In genomic region chr2:132252542-132253528, GRCm38 (mm10) we compare ENCODE assay signal across 8 mouse cellular contexts. TPM values are rescaled to one million over a fixed set of nuclear protein-coding genes. Genes with fewer than 3 reads are reported as not detected.
DNase-seq lines count a peak whose midpoint lies in the region; ATAC-seq lines count a peak whose summit lies in the region.

TSS of gene Pcna (minus strand) at chr2:132253314.

- no peaks in the 10 kb centered on the region for H3K27me3 ChIP-seq in heart, embryonic 10.5 days (ENCODE audit: insufficient read depth, poor library complexity, severe bottlenecking)
- H3K27me3 ChIP-seq in kidney, embryonic 15.5 days, result no peaks in the 10 kb centered on the region

- H3K9me3 ChIP-seq in heart, embryonic 10.5 days, result no peaks in the 10 kb centered on the region
- H3K9me3 ChIP-seq in kidney, embryonic 15.5 days (replicated peaks), result no peaks in the 10 kb centered on the region

- H3K4me3 ChIP-seq in heart, embryonic 10.5 days, result peak within 1 kb of the TSS; percentile 78
- peak within 1 kb of the TSS; percentile 74 for H3K4me3 ChIP-seq in kidney, embryonic 15.5 days (replicated peaks)

- peaks cover 33% of the 10 kb centered on the region for H3K36me3 ChIP-seq in heart, embryonic 10.5 days
- peaks cover 32% of the 10 kb centered on the region for H3K36me3 ChIP-seq in kidney, embryonic 15.5 days

- peak within 1 kb of the TSS; percentile 72 for H3K4me2 ChIP-seq in kidney, embryonic 15.5 days

- DNase-seq in B cell, adult 2 months, result peak; percentile 97 to 98
- DNase-seq in brain, adult 2 months (ENCODE audit: low read depth, low spot score), result peak; percentile 99
- DNase-seq in heart, embryonic 10.5 days (ENCODE audit: low spot score), result peak; percentile 99
- DNase-seq in liver, result peak; percentile 98
- peak; percentile 96 to 97 for DNase-seq in spleen, postnatal 4 days (ENCODE audit: low spot score in 2 of 2)

- ATAC-seq in erythroblast, adult 5-6 weeks (replicated peaks; ENCODE audit: low FRiP score, poor library complexity, severe bottlenecking), result peak; percentile 95
- ATAC-seq in kidney, embryonic 15.5 days (replicated peaks; ENCODE audit: low FRiP score), result peak; percentile 99
- ATAC-seq in monocyte, adult 5-6 weeks (replicated peaks; ENCODE audit: insufficient number of reproducible peaks, low FRiP score, low TSS enrichment, poor library complexity, severe bottlenecking), result peak; percentile 99

- H3K4me1 ChIP-seq in heart, embryonic 10.5 days, result peaks cover 9% of the 10 kb centered on the region
- H3K4me1 ChIP-seq in kidney, embryonic 15.5 days, result peaks cover 29% of the 10 kb centered on the region

- under 1% methylated on average over 79 of the region's 79 CpGs for WGBS in heart, embryonic 10.5 days
- WGBS in kidney, embryonic 15.5 days, result under 1% methylated on average over 77 of the region's 79 CpGs

- peak within 1 kb of the TSS; percentile 67 for H3K9ac ChIP-seq in kidney, embryonic 15.5 days

- peak within 1 kb of the TSS; percentile 91 for H3K27ac ChIP-seq in heart, embryonic 10.5 days
- peak within 1 kb of the TSS; percentile 89 for H3K27ac ChIP-seq in kidney, embryonic 15.5 days

RNA-seq across cellular contexts. Expression of gene Pcna, which starts in this region (rescaled TPM):
- total RNA-seq in erythroblast, adult 5-6 weeks (2015; ENCODE audit: low replicate concordance), result 310 and 324 TPM in 2 replicates
- total RNA-seq in erythroblast, adult 5-6 weeks (2017; ENCODE audit: low replicate concordance), result 228 and 255 TPM in 2 replicates
- 217 and 273 TPM in 2 replicates for polyA plus RNA-seq in heart, embryonic 10.5 days (2016; fragmentation: Nextera tagmentation; extraction: Ambion mirVana)
- polyA plus RNA-seq in kidney, embryonic 15.5 days (2015; fragmentation: Nextera tagmentation; extraction: Ambion mirVana), result 263 and 284 TPM in 2 replicates
- 228 to 330 TPM (median 247 TPM) in 3 replicates for total RNA-seq in monocyte, adult 5-6 weeks (2017)

Comparison
In these comparisons a context has a peak if more than half of its experiments do, and no peak if none do; other contexts are left out.
1. Peak in every context shown above with its lines: DNase-seq, ATAC-seq, H3K4me3 ChIP-seq and H3K27ac ChIP-seq.